Mouse (Mus musculus): ENCODE measurements around the gene Filip1l. TPM values are rescaled to one million over a fixed set of nuclear protein-coding genes. Genes with fewer than 3 reads are reported as not detected.

The Filip1l gene
- polyA plus RNA-seq, 1 experiment from 2014 or later = 3.8 TPM

- Histone ChIP-seq H3K9ac (no peak overlapping the region), H3K4me1 (no peaks in the 10 kb centered on the region), H3K4me3 (no peak overlapping the region), H3K4me2 (no peak overlapping the region), H3K9me3 (replicated peaks) (0 out of 2 replicates have a peak, but pooled peaks cover 6% of the 10 kb centered on the region), H3K36me3 (no peaks in the 10 kb centered on the region), H3K27me3 (replicated peaks) (no peaks in the 10 kb centered on the region), H3K27ac (no peak overlapping the region)
- WGBS (ENCODE audit: insufficient replicate concordance) = 73% methylated on average over 7 of the region's 7 CpGs
- no peak for ATAC-seq
Observed at GRCm38 (mm10) chr16:57453009-57453408, 100.1 kb downstream of the Filip1l start.

- no peak for ATAC-seq
- H3K27ac ChIP-seq = no peak overlapping the region
- no peak overlapping the region for H3K4me3 ChIP-seq
- no peaks in the 10 kb centered on the region for H3K4me1 ChIP-seq
- no peak overlapping the region for H3K4me2 ChIP-seq
- WGBS (ENCODE audit: insufficient replicate concordance) = 79% methylated on average over 8 of the region's 8 CpGs
- no peak overlapping the region for H3K9ac ChIP-seq
- no peaks in the 10 kb centered on the region for H3K9me3 ChIP-seq (replicated peaks)
- no peaks in the 10 kb centered on the region for H3K36me3 ChIP-seq
- no peaks in the 10 kb centered on the region for H3K27me3 ChIP-seq (replicated peaks)
Observed at GRCm38 (mm10) chr16:57454106-57454763, 101.3 kb downstream of the Filip1l start.

- Histone ChIP-seq H3K4me3 (no peak overlapping the region), H3K27ac (no peak overlapping the region), H3K4me1 (no peaks in the 10 kb centered on the region), H3K36me3 (no peaks in the 10 kb centered on the region), H3K9me3 (replicated peaks) (no peaks in the 10 kb centered on the region), H3K9ac (no peak overlapping the region), H3K27me3 (replicated peaks) (no peaks in the 10 kb centered on the region), H3K4me2 (no peak overlapping the region)
- ATAC-seq = no peak
- WGBS (ENCODE audit: insufficient replicate concordance) = 70% methylated on average over 3 of the region's 3 CpGs
Observed at GRCm38 (mm10) chr16:57455573-57455972, 102.7 kb downstream of the Filip1l start.

- Histone ChIP-seq H3K4me3 (no peak overlapping the region), H3K4me2 (no peak overlapping the region), H3K4me1 (no peaks in the 10 kb centered on the region), H3K27me3 (replicated peaks) (no peaks in the 10 kb centered on the region), H3K9me3 (replicated peaks) (no peaks in the 10 kb centered on the region), H3K9ac (no peak overlapping the region), H3K36me3 (no peaks in the 10 kb centered on the region), H3K27ac (no peak overlapping the region)
- 60% methylated on average over 2 of the region's 2 CpGs for WGBS (ENCODE audit: insufficient replicate concordance)
- ATAC-seq = no peak
Observed at GRCm38 (mm10) chr16:57456003-57456402, 103.1 kb downstream of the Filip1l start.

GRCm38 (mm10) chr16:57465386-57465913 lies 112.6 kb downstream of the Filip1l start:
- no peak overlapping the region for H3K4me3 ChIP-seq
- H3K4me1 ChIP-seq = no peaks in the 10 kb centered on the region
- no peak overlapping the region for H3K4me2 ChIP-seq
- no peak overlapping the region for H3K9ac ChIP-seq
- WGBS (ENCODE audit: insufficient replicate concordance) = 74% methylated on average over 9 of the region's 9 CpGs
- no peaks in the 10 kb centered on the region for H3K9me3 ChIP-seq (replicated peaks)
- no peaks in the 10 kb centered on the region for H3K27me3 ChIP-seq (replicated peaks)
- no peaks in the 10 kb centered on the region for H3K36me3 ChIP-seq
- H3K27ac ChIP-seq = no peak overlapping the region
- no peak for ATAC-seq

- Histone ChIP-seq H3K36me3 (no peaks in the 10 kb centered on the region), H3K27ac (no peak overlapping the region), H3K4me3 (no peak overlapping the region), H3K4me2 (no peak overlapping the region), H3K9me3 (replicated peaks) (no peaks in the 10 kb centered on the region), H3K4me1 (peaks cover 4% of the 10 kb centered on the region; the same call in 1 of the 2 replicates), H3K27me3 (replicated peaks) (no peaks in the 10 kb centered on the region), H3K9ac (no peak overlapping the region)
- 61% methylated on average over 4 of the region's 4 CpGs for WGBS (ENCODE audit: insufficient replicate concordance)
- ATAC-seq = no peak
Observed at GRCm38 (mm10) chr16:57469301-57469700, 116.4 kb downstream of the Filip1l start.

GRCm38 (mm10) chr16:57469869-57470268 lies 117.0 kb downstream of the Filip1l start:
- no peak for ATAC-seq
- no peaks in the 10 kb centered on the region for H3K36me3 ChIP-seq

GRCm38 (mm10) chr16:57470286-57470830 lies 117.5 kb downstream of the Filip1l start:
- WGBS (ENCODE audit: insufficient replicate concordance) = 65% methylated on average over 12 of the region's 12 CpGs
- no peak overlapping the region for H3K4me2 ChIP-seq
- no peaks in the 10 kb centered on the region for H3K9me3 ChIP-seq (replicated peaks)
- no peak overlapping the region for H3K9ac ChIP-seq
- ATAC-seq = no peak
- H3K27ac ChIP-seq = no peak overlapping the region
- no peak overlapping the region for H3K4me3 ChIP-seq
- H3K27me3 ChIP-seq (replicated peaks) = no peaks in the 10 kb centered on the region
- no peaks in the 10 kb centered on the region for H3K36me3 ChIP-seq
- peaks cover 4% of the 10 kb centered on the region; the same call in 1 of the 2 replicates for H3K4me1 ChIP-seq

More at GRCm38 (mm10) chr16:57469869-57470268, 117.0 kb downstream of the Filip1l start:
- Histone ChIP-seq H3K4me1 (peaks cover 4% of the 10 kb centered on the region; the same call in 1 of the 2 replicates), H3K27me3 (replicated peaks) (no peaks in the 10 kb centered on the region), H3K9ac (no peak overlapping the region), H3K9me3 (replicated peaks) (no peaks in the 10 kb centered on the region), H3K27ac (no peak overlapping the region), H3K4me3 (no peak overlapping the region), H3K4me2 (no peak overlapping the region)
- 56% methylated on average over 2 of the region's 2 CpGs for WGBS (ENCODE audit: insufficient replicate concordance)

- peaks cover 4% of the 10 kb centered on the region; the same call in 1 of the 2 replicates for H3K4me1 ChIP-seq
Observed at GRCm38 (mm10) chr16:57471071-57471470, 118.2 kb downstream of the Filip1l start.

GRCm38 (mm10) chr16:57473415-57474085 lies 120.7 kb downstream of the Filip1l start:
- Histone ChIP-seq H3K9ac (no peak overlapping the region), H3K4me2 (no peak overlapping the region), H3K4me3 (no peak overlapping the region), H3K4me1 (peaks cover 4% of the 10 kb centered on the region; the same call in 1 of the 2 replicates), H3K9me3 (replicated peaks) (no peaks in the 10 kb centered on the region), H3K36me3 (no peaks in the 10 kb centered on the region), H3K27me3 (replicated peaks) (no peaks in the 10 kb centered on the region), H3K27ac (no peak overlapping the region)
- WGBS (ENCODE audit: insufficient replicate concordance) = 63% methylated on average over 10 of the region's 10 CpGs
- ATAC-seq = no peak

More at GRCm38 (mm10) chr16:57471071-57471470, 118.2 kb downstream of the Filip1l start:
- no peak for ATAC-seq
- Histone ChIP-seq H3K4me3 (no peak overlapping the region), H3K4me2 (no peak overlapping the region), H3K36me3 (no peaks in the 10 kb centered on the region), H3K9me3 (replicated peaks) (no peaks in the 10 kb centered on the region), H3K27me3 (replicated peaks) (no peaks in the 10 kb centered on the region), H3K27ac (no peak overlapping the region), H3K9ac (no peak overlapping the region)

- Histone ChIP-seq H3K4me2 (no peak overlapping the region), H3K9me3 (replicated peaks) (no peaks in the 10 kb centered on the region), H3K4me3 (no peak overlapping the region), H3K27ac (no peak overlapping the region), H3K36me3 (no peaks in the 10 kb centered on the region), H3K27me3 (replicated peaks) (no peaks in the 10 kb centered on the region), H3K9ac (no peak overlapping the region), H3K4me1 (peaks cover 4% of the 10 kb centered on the region; the same call in 1 of the 2 replicates)
- WGBS (ENCODE audit: insufficient replicate concordance) = 71% methylated on average over 2 of the region's 2 CpGs
- ATAC-seq = no peak
Observed at GRCm38 (mm10) chr16:57478451-57478850, 125.6 kb downstream of the Filip1l start.

GRCm38 (mm10) chr16:57479776-57480175 lies 126.9 kb downstream of the Filip1l start:
- no peaks in the 10 kb centered on the region for H3K36me3 ChIP-seq
- H3K9me3 ChIP-seq (replicated peaks) = no peaks in the 10 kb centered on the region
- H3K27ac ChIP-seq = no peak overlapping the region
- peaks cover 8% of the 10 kb centered on the region; the same call in 1 of the 2 replicates for H3K4me1 ChIP-seq
- H3K4me3 ChIP-seq = no peak overlapping the region
- no peak for ATAC-seq
- WGBS (ENCODE audit: insufficient replicate concordance) = 72% methylated on average over 5 of the region's 5 CpGs
- H3K4me2 ChIP-seq = no peak overlapping the region
- H3K9ac ChIP-seq = no peak overlapping the region
- H3K27me3 ChIP-seq (replicated peaks) = no peaks in the 10 kb centered on the region

Data from liver, embryonic 12.5 days (tissue).